Mouse (Mus musculus) intestine, embryonic 16.5 days (tissue): ENCODE results near the gene Olfr312. TPM values are rescaled to one million over a fixed set of nuclear protein-coding genes. Genes with fewer than 3 reads are reported as not detected.
"Not testable (repeated sequence)": the region's sequence is repeated elsewhere in the genome, so short reads cannot be mapped to it uniquely, and the experiment has no call there.

ENCODE experiments used
- ATAC-seq: fragments of 200-750 bp; cut with Nextera tagmentation; 2 replicates; pipeline ENCODE4 v1.8.0; 2017; ENCODE audit warnings: moderate TSS enrichment, moderate library complexity
- H3K27ac ChIP-seq: fragments of 300-500 bp; sonication (generic); 2 replicates; pipeline ENCODE4 v1.5.1; 2014; ENCODE audit warnings: mild to moderate bottlenecking, low read length
- H3K27me3 ChIP-seq: fragments of 300-500 bp; sonication (generic); replicated peaks from 2 replicates; pipeline ENCODE4 v1.6.1; 2014; ENCODE audit warnings: low read length, control low read depth, mixed read lengths; ENCODE audit not compliant: control insufficient read depth, insufficient read depth
- H3K36me3 ChIP-seq: fragments of 300-500 bp; sonication (generic); 2 replicates; pipeline ENCODE4 v1.6.1; 2014; ENCODE audit warnings: low read length, control low read depth; ENCODE audit not compliant: control insufficient read depth, insufficient read depth
- H3K4me1 ChIP-seq: fragments of 300-500 bp; sonication (generic); 2 replicates; pipeline ENCODE4 v1.6.1; 2014; ENCODE audit warnings: low read length, control low read depth, mixed read lengths; ENCODE audit not compliant: control insufficient read depth, insufficient read depth
- H3K4me2 ChIP-seq: fragments of 300-500 bp; sonication (generic); 2 replicates; pipeline ENCODE4 v1.6.1; 2014; ENCODE audit warnings: low read depth, low read length, control low read depth
- H3K4me3 ChIP-seq: fragments of 300-500 bp; sonication (generic); 2 replicates; pipeline ENCODE4 v1.5.1; 2014; ENCODE audit warnings: mild to moderate bottlenecking, low read length
- H3K9ac ChIP-seq: fragments of 300-500 bp; sonication (generic); 2 replicates; pipeline ENCODE4 v1.6.1; 2014; ENCODE audit warnings: low read depth, low read length
- H3K9me3 ChIP-seq: fragments of 300-500 bp; sonication (generic); 2 replicates; pipeline ENCODE4 v1.6.1; 2016; ENCODE audit warnings: low read length, control low read depth; ENCODE audit not compliant: control insufficient read depth
- WGBS: fragments of 180-500 bp; shearing (Covaris S2); extraction: QIAGEN DNeasy Blood & Tissue Kit; methylation state at CpG from one replicate; pipeline ENCODE4 v1.1.7; 2014; 5-methylcytosine and 5-hydroxymethylcytosine counted together
- polyA plus RNA-seq: library from polyadenylated mRNA; unstranded; fragments of >200 nt; fragmentation: Nextera tagmentation; extraction: Ambion mirVana; gene quantifications from 2 replicates; pipeline ENCODE4 v1.2.1, GENCODE M21; 2015

Olfr312 gene
- polyA plus RNA-seq = not detected in 2 replicates

DNA sequence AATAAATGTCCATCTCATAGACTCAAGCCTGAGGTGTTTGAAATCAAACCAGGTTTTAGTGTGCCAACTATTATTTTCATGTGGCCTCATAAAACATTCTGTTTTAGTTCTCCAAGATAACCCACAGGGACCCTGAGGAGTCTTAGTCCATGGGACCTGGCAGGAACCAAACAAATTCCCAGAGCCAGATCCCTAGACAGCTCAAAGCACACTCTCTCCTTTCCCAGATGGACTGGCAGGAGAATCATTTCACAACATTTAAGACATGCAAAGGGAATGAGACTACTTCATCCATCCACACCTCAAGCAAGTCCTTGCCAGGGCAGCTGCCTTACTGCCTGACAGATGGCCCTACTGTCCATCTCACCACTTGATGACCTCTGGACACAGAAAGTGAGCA lies at the start of gene Olfr312:
Gene Olfr312 (plus strand): TSS at position 301 of the 400 bp plus-strand sequence.
- not testable (repeated sequence) for H3K4me1 ChIP-seq, H3K4me3 ChIP-seq, ATAC-seq, H3K27me3 ChIP-seq, H3K9me3 ChIP-seq, H3K27ac ChIP-seq, H3K9ac ChIP-seq, H3K36me3 ChIP-seq, H3K4me2 ChIP-seq

DNA sequence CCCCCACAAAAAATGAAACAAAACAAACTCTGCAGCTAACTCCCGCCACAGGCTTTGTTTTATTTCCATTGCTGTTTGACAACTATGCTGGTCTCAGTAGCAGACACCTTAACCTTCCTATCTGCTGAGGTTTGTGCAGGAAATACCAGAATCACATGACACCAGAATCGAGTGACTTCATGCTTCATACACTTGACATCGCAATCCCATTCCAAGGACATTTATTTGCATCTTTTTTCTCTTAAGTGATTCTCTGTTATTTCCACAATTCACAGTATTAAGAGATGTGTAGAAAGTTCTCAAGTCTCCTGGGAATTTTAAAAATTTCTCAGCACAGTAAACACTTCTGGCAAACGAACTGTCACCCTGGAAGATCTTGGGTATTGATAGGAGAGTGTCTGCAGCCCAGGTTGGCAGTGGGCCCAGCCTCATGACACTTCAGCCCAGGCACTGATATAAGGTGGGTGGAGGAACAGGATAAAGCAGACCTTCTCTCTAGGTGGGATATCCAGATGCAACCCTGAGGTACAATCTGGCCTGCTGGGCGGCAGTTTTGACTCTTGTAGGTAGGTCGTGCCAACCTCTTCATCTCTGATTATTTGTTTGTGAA lies 46.5 kb upstream of the Olfr312 start, which contains the start of gene Olfr314:
Gene Olfr314 (plus strand): TSS at position 473 of the 610 bp plus-strand sequence.
- Histone ChIP-seq H3K9me3 (no peaks in the 10 kb centered on the region), H3K4me1 (no peaks in the 10 kb centered on the region), H3K36me3 (no peaks in the 10 kb centered on the region), H3K9ac (no peak within 1 kb of the TSS), H3K4me2 (no peak within 1 kb of the TSS), H3K4me3 (no peak within 1 kb of the TSS), H3K27me3 (no peaks in the 10 kb centered on the region), H3K27ac (no peak within 1 kb of the TSS)
- WGBS = 71% methylated on average over 6 of the region's 6 CpGs
- ATAC-seq = no peak

DNA sequence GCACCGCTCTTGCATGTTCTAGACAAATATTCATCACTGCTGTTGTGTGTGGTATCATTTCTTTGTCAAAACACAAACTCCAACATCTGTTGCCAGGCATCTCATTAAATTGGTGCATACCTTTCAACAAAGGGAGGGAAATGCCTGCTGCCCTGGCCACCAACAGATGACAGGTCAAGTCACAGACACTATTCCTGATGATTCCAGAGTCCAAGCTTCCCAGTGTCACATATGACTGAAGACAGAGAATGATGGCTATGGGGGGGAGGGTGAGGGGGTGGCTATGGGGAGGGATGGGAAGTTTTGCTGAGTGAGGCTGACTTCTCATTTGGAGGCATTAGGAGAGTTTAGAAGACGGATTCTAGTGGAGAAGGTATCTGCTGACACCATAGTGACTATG lies 44.9 kb upstream of the Olfr312 start:
- no peak overlapping the region for H3K4me2 ChIP-seq
- H3K27ac ChIP-seq = no peak overlapping the region
- H3K4me3 ChIP-seq = no peak overlapping the region
- no peaks in the 10 kb centered on the region for H3K27me3 ChIP-seq
- H3K9ac ChIP-seq = no peak overlapping the region
- no peak for ATAC-seq
- H3K4me1 ChIP-seq = no peaks in the 10 kb centered on the region
- no peaks in the 10 kb centered on the region for H3K9me3 ChIP-seq
- no peaks in the 10 kb centered on the region for H3K36me3 ChIP-seq
- WGBS = 86% methylated on average over 2 of the region's 2 CpGs

DNA sequence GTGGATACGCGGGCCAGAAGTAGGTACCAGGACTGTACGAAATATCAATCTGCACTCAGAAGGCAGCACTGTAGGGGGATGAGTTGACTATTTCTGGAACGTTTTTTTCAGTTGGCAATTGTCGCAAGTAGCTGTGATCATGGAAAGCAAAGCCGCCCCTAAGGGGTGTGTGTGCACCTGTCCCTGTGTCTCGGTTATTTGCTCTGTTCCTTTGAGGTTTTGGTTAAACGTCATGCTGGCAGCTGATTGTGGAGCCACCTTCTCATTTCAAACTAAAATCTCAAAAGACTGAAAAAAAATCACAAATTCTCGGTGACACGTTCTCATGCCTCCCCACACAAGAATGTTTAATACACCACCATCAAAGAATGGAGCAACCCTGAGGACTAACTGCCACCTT lies 41.4 kb upstream of the Olfr312 start:
- H3K9ac ChIP-seq = no peak overlapping the region
- no peaks in the 10 kb centered on the region for H3K27me3 ChIP-seq
- 89% methylated on average over 10 of the region's 10 CpGs for WGBS
- H3K36me3 ChIP-seq = no peaks in the 10 kb centered on the region
- no peaks in the 10 kb centered on the region for H3K4me1 ChIP-seq
- no peak overlapping the region for H3K4me2 ChIP-seq
- ATAC-seq = no peak
- H3K27ac ChIP-seq = no peak overlapping the region
- H3K9me3 ChIP-seq = no peaks in the 10 kb centered on the region
- no peak overlapping the region for H3K4me3 ChIP-seq

DNA sequence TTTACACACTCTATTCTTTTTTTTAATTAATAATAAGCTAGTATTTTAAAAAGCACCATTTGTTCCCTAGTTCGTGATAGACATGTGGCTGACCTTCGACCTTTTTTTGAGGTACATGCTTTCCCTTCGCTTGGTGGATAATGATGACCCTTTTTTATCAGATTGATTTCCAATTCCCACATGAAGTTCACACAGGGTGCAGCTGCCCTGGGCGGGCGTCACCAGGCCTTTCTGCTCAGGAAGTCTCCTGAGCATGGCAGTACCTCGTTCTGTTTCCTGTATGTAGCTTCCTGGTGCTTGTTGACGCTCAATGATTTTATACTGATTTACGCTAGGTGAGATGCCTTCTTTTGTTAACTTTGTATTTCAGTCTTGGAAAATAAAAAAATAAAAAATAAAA lies 40.7 kb upstream of the Olfr312 start:
- WGBS = 84% methylated on average over 8 of the region's 8 CpGs
- Histone ChIP-seq H3K27me3 (no peaks in the 10 kb centered on the region), H3K4me2 (no peak overlapping the region), H3K9me3 (no peaks in the 10 kb centered on the region), H3K4me1 (no peaks in the 10 kb centered on the region), H3K27ac (no peak overlapping the region), H3K36me3 (no peaks in the 10 kb centered on the region), H3K4me3 (no peak overlapping the region), H3K9ac (no peak overlapping the region)
- ATAC-seq = no peak

DNA sequence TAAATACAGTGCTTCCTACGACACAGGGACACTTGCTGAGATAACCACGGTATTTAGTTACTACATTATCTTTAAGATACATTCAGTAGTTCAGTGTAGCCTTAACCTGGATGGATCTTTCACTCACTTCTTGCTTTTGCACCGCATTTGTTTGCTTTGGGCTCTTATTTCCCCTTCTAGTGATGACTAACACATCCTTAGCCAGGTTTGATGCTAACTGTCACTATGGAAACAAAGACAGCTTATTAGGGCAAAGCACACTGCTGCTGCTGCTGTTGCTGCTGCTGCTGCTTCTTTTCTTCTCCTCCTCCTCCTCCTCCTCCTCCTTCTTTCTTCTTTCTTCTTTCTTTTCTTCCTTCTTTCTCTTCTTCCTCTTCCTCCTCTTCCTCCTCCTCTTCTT lies 39.5 kb upstream of the Olfr312 start:
- Histone ChIP-seq H3K9me3 (no peaks in the 10 kb centered on the region), H3K4me1 (no peaks in the 10 kb centered on the region), H3K27me3 (no peaks in the 10 kb centered on the region), H3K9ac (no peak overlapping the region), H3K36me3 (no peaks in the 10 kb centered on the region), H3K27ac (no peak overlapping the region), H3K4me3 (no peak overlapping the region), H3K4me2 (no peak overlapping the region)
- WGBS = 29% methylated on average over 3 of the region's 3 CpGs
- no peak for ATAC-seq

DNA sequence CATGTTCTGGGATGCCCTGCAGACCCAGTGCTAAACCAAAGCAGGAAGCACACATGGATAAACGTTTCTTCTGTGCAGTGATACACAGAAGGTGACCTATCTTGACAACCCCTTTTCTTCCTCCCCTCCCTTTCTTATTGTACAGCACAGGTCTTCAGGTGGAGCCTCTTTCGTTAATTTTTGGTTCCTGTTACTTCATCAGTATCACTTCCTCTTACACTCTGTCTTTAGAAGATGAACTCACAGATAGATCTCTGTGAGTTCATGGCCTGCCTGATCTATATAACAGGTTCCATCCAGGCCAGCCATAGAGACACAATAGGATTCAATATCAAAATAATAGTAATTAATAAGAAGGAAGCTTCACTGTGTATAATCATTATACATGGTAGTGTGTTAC lies 39.0 kb upstream of the Olfr312 start:
- 38% methylated on average over 2 of the region's 2 CpGs for WGBS
- Histone ChIP-seq H3K36me3 (no peaks in the 10 kb centered on the region), H3K27ac (no peak overlapping the region)

DNA sequence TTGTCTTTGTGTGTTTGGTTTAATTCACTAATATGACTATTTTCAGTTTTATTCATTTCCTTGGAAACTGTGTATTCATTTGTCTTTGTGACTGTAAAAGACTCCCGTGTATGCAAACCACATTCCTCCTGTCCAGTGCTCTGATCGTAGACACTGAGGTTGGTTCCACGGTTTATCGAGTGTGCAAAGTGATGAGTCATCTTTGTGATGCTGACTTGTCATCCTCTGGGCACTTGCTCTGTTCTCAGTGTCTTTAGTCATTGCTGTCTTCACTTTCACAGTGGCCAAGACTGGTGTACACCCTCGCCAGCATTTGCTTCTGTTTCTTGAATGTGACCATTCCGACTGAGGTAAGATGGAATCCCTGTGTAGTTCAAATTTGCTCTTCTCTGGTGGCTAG lies 38.4 kb upstream of the Olfr312 start:
- no peaks in the 10 kb centered on the region for H3K27me3 ChIP-seq
- no peaks in the 10 kb centered on the region for H3K9me3 ChIP-seq
- no peaks in the 10 kb centered on the region for H3K4me1 ChIP-seq
- 74% methylated on average over 6 of the region's 6 CpGs for WGBS
- H3K4me3 ChIP-seq = no peak overlapping the region
- H3K36me3 ChIP-seq = no peaks in the 10 kb centered on the region
- H3K9ac ChIP-seq = no peak overlapping the region
- no peak overlapping the region for H3K4me2 ChIP-seq
- H3K27ac ChIP-seq = no peak overlapping the region
- ATAC-seq = no peak

More for the DNA sequence above, 39.0 kb upstream of the Olfr312 start:
- Histone ChIP-seq H3K27me3 (no peaks in the 10 kb centered on the region), H3K4me2 (no peak overlapping the region), H3K9me3 (no peaks in the 10 kb centered on the region), H3K9ac (no peak overlapping the region), H3K4me1 (no peaks in the 10 kb centered on the region), H3K4me3 (no peak overlapping the region)
- no peak for ATAC-seq

DNA sequence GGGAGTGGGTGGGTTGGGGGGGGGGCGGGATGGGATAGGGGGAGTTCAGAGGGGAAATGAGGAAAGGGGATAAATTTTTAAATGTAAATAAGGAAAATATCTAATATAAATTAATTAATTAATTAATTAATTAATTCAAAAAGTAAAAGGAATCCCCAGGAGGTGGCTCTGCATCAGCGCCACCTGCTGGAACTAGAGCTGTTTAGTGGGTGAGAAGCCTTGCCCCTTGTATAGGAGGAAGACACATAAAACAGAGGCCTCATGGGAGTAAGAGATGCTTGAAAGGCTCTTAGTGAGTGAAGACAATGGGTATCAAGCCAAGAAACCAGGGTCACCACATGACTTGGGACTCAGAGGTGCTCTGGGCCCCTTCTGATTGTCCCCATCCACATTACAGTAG lies 33.2 kb upstream of the Olfr312 start:
- Histone ChIP-seq H3K9me3 (no peaks in the 10 kb centered on the region), H3K9ac (no peak overlapping the region), H3K36me3 (no peaks in the 10 kb centered on the region), H3K4me1 (no peaks in the 10 kb centered on the region), H3K27me3 (no peaks in the 10 kb centered on the region), H3K4me3 (no peak overlapping the region), H3K4me2 (no peak overlapping the region), H3K27ac (no peak overlapping the region)
- no peak for ATAC-seq
- WGBS = 86% methylated on average over 2 of the region's 2 CpGs

DNA sequence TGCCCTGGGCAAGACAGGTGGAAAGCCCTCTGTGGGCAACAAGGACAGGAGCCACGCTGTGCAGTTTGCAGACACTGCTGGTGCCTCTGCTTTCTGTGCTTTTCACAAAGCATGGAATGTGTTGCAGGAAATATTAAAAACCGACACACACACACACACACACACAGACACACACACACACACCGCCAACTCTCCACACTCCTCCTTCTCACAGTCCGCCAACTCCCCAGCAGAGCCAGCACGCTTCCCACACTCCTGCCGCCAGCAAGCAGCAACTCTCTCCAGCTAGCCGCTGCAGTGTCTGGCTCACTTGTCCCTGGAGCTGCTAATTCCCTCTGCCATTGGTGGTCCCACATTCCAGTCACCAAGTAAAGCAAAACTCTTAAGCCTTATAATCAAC lies 32.2 kb upstream of the Olfr312 start:
- Histone ChIP-seq H3K36me3 (no peaks in the 10 kb centered on the region), H3K4me2 (no peak overlapping the region), H3K9me3 (no peaks in the 10 kb centered on the region), H3K4me1 (peaks cover under 1% of the 10 kb centered on the region; the same call in 1 of the 2 replicates), H3K27me3 (no peaks in the 10 kb centered on the region), H3K4me3 (no peak overlapping the region), H3K9ac (no peak overlapping the region), H3K27ac (no peak overlapping the region)
- 68% methylated on average over 7 of the region's 7 CpGs for WGBS
- no peak for ATAC-seq
